Mouse (Mus musculus) B cell, adult (primary cell): ENCODE data around the gene Cdc37. TPM values are rescaled to one million over a fixed set of nuclear protein-coding genes. Genes with fewer than 3 reads are reported as not detected.

Source experiments
- total RNA-seq: library from RNA; stranded (reverse); gene quantifications from 4 replicates; pipeline ENCODE4 v1.2.4, GENCODE M21; 2023; ENCODE audit not compliant: inconsistent age

Gene Cdc37
- 113 to 130 TPM (median 121 TPM) in 4 replicates for total RNA-seq

GRCm38 (mm10) chr9:21149654-21150419, at the start of gene Cdc37:
Gene Cdc37, minus strand, starts transcription at chr9:21149982.

GRCm38 (mm10) chr9:21165041-21165951, 15.5 kb upstream of the Cdc37 start, which contains the start of gene Pde4a:
Gene Pde4a, plus strand, starts transcription at chr9:21165714.

GRCm38 (mm10) chr9:21131059-21131956, 18.5 kb downstream of the Cdc37 start, which contains the start of gene Tyk2:
Gene Tyk2, minus strand, starts transcription at chr9:21131243.

GRCm38 (mm10) chr9:21091707-21092320, 58.0 kb downstream of the Cdc37 start, which contains the start of the genes Gm38431 and Raver1:
Gene Gm38431, minus strand, starts transcription at chr9:21091997.
Gene Raver1, minus strand, starts transcription at chr9:21092008.

Other genes starting within 250 kb of the Cdc37 start
- 68.8 to 75.8 TPM (median 74.5 TPM) in 4 replicates for gene Dnmt1, start 190.1 kb downstream of the Cdc37 start, total RNA-seq
- 2.4 to 4.0 TPM (median 3.1 TPM) in 4 replicates for gene S1pr2, start 173.2 kb downstream of the Cdc37 start, total RNA-seq
- 51.2 to 61.9 TPM (median 59.0 TPM) in 4 replicates for gene Mrpl4, start 147.2 kb downstream of the Cdc37 start, total RNA-seq
- 48.1 to 52.0 TPM (median 49.9 TPM) in 4 replicates for gene Icam1, start 134.0 kb downstream of the Cdc37 start, total RNA-seq
- gene Icam4, start 120.6 kb downstream of the Cdc37 start, total RNA-seq: 0.55 TPM in 1 of 4 replicates, not detected in the others
- not detected in 4 replicates for gene Icam5, start 117.9 kb downstream of the Cdc37 start, total RNA-seq
- not detected in 4 replicates for gene Zglp1, start 82.9 kb downstream of the Cdc37 start, total RNA-seq
- 1.2 to 1.4 TPM (median 1.2 TPM) in 4 replicates for gene Gm49373, start 76.9 kb downstream of the Cdc37 start, total RNA-seq
- 27.5 to 34.2 TPM (median 29.9 TPM) in 4 replicates for gene Fdx1l, start 76.4 kb downstream of the Cdc37 start, total RNA-seq
- gene Gm38431, start 58.0 kb downstream of the Cdc37 start, total RNA-seq: 5.0 to 9.1 TPM (median 8.3 TPM) in 4 replicates
- 98.7 to 119 TPM (median 109 TPM) in 4 replicates for gene Raver1, start 58.0 kb downstream of the Cdc37 start, total RNA-seq
- 56.6 to 61.0 TPM (median 58.4 TPM) in 4 replicates for gene Tyk2, start 18.7 kb downstream of the Cdc37 start, total RNA-seq
- gene Pde4a, start 15.7 kb upstream of the Cdc37 start, total RNA-seq: 9.4 to 14.6 TPM (median 11.2 TPM) in 4 replicates
- 27.8 to 30.2 TPM (median 29.4 TPM) in 4 replicates for gene Keap1, start 89.4 kb upstream of the Cdc37 start, total RNA-seq
- gene S1pr5, start 98.5 kb upstream of the Cdc37 start, total RNA-seq: 0.21 to 0.66 TPM (median 0.29 TPM) in 3 of 4 replicates, not detected in the other
- 46.2 to 61.6 TPM (median 48.2 TPM) in 4 replicates for gene Atg4d, start 115.3 kb upstream of the Cdc37 start, total RNA-seq
- gene Kri1, start 138.0 kb upstream of the Cdc37 start, total RNA-seq: 132 to 152 TPM (median 133 TPM) in 4 replicates
- gene Cdkn2d, start 141.4 kb upstream of the Cdc37 start, total RNA-seq: 18.1 to 29.9 TPM (median 23.5 TPM) in 4 replicates
- gene Ap1m2, start 162.4 kb upstream of the Cdc37 start, total RNA-seq: 2.7 to 3.9 TPM (median 3.0 TPM) in 4 replicates
- 310 to 343 TPM (median 327 TPM) in 4 replicates for gene Slc44a2, start 170.7 kb upstream of the Cdc37 start, total RNA-seq
- 130 to 170 TPM (median 154 TPM) in 4 replicates for gene Ilf3, start 217.9 kb upstream of the Cdc37 start, total RNA-seq